Mouse (Mus musculus) urinary bladder, adult 18-20 months (tissue): ENCODE data around the gene Ylpm1.

Experiments used
- DNase-seq, 2 experiments: peaks; one replicate each; pipeline ENCODE4 v3.0.0; 2022; ENCODE audit warnings: low spot score in 2 of 2, mixed read lengths in 2 of 2

Gene Ylpm1

GRCm38 (mm10) chr12:85009776-85010175, 13.7 kb downstream of the Ylpm1 start:
- no peak for DNase-seq

DNA sequence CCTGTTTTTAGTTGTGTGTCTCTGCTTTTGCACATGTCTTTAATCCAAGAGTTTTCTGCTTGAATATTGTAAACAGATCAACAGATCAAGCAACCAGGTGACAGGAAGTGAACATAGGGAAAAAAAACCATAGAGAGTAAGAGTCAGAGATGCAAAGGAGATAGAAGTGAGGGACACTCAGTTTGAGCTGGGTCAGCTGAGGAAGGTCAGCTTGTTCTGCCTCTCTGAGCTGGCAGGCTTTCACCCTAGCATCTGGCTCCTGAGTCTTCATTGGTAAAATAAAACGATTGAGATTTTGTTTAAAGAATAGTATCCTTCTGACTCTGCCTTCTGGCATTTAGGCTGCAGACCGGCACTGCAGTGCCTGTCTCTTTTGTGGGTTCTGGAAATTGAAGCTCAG, 14.4 kb downstream of the Ylpm1 start:
- DNase-seq: no peak

DNA sequence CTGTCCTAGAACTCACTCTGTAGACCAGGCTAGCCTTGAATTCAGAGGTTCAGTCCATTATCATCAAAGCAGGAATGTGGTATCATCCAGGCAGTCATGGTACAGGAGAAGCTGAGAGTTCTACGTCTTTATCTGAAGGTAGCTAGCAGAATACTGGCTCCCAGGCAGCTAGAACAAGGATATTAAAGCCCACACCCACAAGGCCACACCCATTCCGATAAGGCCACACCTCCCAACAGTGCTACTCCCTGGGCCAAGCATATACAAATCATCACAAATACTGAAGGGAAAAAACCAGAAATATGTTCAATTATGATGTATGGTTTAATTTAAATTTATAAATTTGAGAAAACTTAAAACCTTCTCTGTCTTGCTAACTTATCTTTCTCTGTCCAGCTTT, 16.1 kb downstream of the Ylpm1 start:
- DNase-seq: no peak

DNA sequence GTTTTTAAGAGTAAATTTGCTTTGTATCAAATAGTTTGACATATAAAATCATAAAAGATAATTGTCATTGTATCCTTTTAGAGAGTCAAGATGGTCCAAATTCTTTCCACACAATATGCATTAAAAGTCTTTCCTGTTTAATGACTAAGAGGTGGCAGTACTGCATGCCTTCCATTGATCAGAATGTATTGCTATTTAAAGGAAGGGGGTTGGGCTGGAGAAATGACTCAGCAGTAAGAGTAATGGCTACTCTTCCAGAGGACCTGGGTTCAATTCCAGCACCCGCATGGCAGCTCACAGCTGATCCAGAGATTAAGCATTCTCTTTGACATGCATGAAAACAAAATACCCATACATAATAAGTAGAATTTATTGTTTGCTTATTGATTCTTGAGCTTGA, 25.9 kb downstream of the Ylpm1 start:
- DNase-seq: no peak

GRCm38 (mm10) chr12:85032710-85033109, 36.6 kb downstream of the Ylpm1 start:
- no peak for DNase-seq

DNA sequence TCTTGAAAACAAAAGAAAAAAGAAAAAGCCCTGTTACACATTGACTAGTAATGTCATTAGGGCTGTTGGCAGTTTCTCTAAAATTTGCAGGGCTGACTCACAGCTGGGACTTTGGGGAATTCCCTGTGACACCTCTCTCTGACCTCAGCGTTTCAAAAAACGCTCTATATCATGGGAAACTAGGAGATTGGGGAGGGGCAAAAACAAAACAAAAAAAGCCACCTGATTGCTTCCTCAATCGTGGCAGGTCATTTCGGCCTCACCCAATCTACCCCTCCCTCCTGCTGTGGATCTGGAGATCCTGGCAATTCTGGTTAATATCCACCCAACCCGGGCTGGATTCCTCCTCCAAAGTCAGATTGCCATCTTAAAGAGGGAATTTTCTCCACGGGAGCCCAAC, 55.1 kb downstream of the Ylpm1 start:
- no peak for DNase-seq

DNA sequence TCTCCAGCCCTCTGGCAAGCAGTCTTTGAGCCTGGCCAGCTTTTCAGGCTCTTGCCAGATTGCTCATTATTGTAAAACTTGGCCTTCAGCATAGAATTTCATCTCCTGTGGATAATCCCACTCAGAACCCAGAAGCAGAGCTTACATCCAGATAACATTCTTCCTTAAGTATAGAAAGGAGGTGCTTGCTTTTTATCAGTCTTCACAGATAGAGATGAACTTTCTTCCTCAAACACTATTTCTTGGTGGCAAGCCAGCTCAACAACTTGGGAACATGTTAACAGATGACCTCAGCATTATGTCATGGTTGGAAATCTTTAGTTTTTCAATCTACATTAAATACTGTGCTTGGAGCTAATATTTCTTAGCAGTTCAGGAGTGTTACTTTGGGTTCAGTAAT, 74.9 kb downstream of the Ylpm1 start:
- DNase-seq: no peak

DNA sequence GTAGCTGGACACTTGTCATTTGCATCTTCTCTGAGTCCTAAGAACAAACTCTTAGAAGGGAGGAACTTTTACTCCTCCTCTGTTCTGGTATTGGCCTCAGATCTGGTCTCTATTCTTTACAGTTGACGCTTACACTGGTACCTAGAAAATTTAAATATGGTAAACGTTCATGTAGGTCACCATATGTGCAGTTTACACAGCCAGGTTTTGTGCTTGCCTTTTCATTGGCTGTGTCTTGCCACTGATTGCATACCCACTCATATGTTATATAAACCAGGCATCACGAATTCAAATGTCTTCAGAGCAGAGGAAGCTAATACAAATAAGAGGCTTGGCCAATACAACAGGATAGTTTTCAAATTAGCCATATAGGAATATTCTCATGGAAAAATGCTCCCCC, 81.0 kb downstream of the Ylpm1 start:
- DNase-seq: no peak

GRCm38 (mm10) chr12:85084257-85084656, 88.1 kb downstream of the Ylpm1 start:
- no peak for DNase-seq

DNA sequence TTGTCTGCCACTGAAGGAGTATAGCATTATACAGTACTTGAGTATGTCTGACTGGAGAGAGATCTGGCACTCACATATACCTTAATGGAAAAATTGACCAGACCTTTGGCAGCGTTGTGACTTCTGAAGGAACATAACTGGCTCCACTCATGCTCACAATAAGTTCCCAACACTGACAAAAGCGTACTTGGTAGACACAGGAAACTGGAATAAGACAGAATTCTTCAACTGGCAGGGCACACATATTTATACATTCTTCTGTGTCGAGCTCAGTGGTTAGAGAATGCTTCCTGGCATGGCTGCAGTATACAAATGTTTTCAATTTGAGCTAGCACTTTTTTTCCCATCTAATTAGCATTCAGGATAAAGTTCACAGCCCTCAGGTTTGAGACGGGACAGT, 88.8 kb downstream of the Ylpm1 start:
- no peak for DNase-seq

GRCm38 (mm10) chr12:85087845-85088244, 91.7 kb downstream of the Ylpm1 start:
- no peak for DNase-seq

DNA sequence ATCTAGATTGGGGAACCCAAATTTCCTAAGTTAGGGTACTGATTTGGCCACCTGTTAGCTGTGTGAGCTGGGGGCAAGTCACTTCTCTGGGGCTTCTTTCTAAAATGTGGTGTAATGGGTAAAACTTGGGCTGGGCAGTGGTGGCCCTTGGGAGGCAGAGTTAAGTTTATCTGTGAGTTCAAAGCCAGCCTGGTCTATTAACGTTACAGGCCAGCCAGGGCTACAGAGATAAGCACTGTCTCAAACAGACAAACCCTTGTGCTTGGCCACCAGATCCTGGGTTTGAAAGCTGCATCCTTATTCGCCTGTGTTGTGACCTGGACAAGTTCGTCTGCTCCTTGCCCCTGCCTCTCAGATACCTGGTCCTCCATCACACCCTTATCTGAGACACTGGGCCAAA, 95.1 kb downstream of the Ylpm1 start:
- DNase-seq: no peak

DNA sequence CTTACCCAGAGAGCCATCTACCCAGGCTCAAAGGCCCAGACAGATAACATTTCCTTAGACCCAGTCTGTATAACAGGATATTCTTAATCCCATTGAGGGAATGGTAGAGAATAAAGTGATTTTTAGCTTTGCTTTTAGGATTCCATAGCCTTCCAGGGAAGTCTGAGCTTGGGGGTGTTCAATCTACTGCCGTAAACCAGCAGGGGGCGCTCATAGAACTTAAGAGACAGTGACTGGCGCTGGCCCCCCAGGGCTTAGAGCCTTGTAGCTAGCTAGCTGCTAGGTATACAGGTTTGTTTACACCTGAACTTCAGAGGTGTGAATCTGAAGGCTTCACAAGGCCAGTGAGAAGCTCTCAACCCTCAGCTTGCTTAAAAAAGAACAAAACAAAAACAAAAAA, 96.1 kb downstream of the Ylpm1 start:
- DNase-seq: peak in 1 of 2 experiments; percentile 46

GRCm38 (mm10) chr12:85094010-85094409, 97.9 kb downstream of the Ylpm1 start:
- peak in 1 of 2 experiments; percentile 28 for DNase-seq

DNA sequence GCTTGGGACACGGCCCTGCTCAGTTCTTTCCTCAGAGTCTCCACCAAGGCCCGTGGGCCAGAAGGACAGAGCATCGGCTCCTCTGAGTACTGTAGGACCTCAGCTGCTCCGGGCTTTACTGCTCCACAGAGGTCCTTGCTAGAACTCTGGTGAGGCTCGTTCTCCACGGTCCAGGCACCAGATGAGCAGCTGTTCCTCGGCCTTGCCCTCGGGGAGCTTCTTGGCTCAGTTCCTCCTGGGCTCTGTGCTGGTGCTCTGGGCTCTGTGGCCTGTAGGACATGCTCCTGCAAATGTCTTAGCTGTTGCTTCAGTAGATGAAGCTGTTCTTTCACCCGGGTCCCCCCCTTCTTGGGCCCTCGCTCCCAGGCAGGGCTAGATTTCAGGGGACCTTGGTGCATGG, 98.6 kb downstream of the Ylpm1 start:
- no peak for DNase-seq

GRCm38 (mm10) chr12:85095146-85095545, 99.0 kb downstream of the Ylpm1 start:
- no peak for DNase-seq

GRCm38 (mm10) chr12:85095859-85096258, 99.7 kb downstream of the Ylpm1 start:
- DNase-seq: no peak

DNA sequence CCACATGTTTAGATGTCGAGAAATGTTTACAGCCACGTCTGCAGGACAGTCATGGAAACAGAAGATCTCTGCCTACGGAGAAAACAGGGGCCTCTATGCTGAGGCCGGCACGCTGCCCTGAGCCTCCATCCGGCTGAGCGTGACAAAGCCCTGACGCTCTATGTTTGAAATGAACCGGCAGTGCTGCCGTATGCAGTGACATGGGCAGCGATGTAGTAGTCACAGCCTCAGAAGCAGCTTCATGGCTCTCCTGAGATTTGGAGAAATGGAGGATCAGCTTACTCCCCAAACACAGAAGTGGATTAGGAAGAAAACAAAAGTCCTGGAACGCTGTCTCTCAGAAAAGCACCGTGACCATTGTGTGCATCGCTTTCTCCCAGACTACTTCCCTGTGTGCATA, 104.9 kb downstream of the Ylpm1 start:
- no peak for DNase-seq

DNA sequence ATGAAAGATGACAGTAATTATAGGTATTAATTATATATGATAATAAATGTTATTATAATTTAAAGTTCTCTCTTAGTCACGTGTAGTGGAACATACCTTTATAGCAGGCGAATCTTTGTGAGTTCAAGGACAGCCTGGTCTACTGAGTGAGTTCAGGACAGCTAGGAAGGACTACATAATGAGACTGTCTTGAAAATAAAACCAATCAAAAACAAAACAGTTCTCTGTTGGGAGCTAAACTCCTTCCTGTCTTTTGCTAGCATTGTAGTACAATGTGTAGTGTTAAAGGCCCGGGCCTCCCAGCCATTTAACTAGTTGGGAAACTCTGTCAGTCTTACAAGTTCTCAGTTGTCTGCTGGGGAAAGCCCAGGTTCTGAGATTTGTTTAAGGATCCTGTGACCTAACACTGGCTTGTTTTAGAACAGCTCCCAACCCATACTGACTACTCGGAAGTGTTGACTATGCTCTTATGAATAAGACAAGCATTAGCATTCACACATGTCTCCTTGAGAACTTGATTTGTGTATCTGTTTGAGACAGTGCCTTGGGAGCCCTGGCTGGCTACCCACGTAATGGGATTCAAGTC, 105.5 kb downstream of the Ylpm1 start:
- DNase-seq: no peak

GRCm38 (mm10) chr12:85103096-85103495, 107.0 kb downstream of the Ylpm1 start:
- no peak for DNase-seq

DNA sequence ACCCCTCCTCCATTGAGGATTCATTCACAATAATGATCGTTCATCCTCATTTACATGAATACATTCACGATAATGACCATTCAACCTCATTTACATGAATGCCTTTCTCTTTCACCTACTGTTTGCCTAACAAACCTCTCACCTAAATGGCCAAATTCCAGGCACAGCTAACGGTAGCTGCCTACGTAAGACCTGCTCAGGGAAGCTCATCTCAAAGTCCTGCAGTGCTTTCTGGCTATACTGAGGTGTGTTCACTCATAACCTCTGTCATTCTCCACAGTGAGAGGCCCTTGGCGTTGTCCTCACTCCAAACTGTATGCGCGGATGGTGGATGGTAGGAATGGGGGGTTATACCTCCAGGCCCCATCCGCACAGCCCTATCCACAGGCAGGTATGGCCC, 108.7 kb downstream of the Ylpm1 start:
- DNase-seq: no peak

- DNase-seq: no peak
These were observed 110.2 kb downstream of the Ylpm1 start for GRCm38 (mm10) chr12:85106292-85106691.

DNA sequence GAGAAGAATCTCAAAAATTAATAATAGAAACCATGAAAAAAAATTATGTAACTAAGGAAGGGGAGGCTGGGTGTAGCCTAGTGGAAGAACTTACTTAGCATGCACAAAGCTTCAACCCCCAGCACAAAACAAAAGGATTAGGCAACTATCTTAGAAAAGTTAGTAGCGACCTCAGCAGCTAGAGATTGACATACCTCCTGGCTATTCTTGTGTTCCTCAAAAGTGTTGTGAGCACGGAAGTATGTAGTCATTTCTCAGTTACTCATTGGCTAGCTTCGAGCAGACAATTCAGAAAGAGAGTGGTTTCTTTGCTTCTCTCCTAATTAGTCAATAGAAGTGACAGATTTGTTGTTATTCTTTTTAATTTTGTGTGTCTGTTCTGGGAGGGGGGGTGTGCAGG, 112.5 kb downstream of the Ylpm1 start:
- DNase-seq: no peak

DNA sequence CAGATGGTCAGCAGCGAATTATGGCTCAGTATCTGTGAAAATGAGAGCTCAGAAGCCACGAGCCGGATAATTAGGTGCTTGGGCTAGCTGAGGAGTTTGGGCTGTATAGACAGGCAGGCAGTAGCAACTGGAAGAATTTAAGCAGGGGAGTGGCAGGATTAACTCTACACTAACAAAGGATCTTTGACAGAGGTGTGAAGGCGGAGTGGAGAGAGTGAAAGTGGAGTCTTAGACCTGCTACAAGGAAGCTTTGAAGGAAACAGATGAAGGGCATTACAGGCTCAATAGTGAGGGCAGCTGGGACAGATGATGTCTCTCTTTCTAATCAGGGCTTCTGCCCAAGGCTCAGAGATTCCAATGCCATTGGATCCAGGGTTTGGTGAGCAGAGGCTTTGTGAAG, 113.3 kb downstream of the Ylpm1 start:
- no peak for DNase-seq
